Mouse (Mus musculus): Measurements from ENCODE around the gene Atf5.

DNA sequence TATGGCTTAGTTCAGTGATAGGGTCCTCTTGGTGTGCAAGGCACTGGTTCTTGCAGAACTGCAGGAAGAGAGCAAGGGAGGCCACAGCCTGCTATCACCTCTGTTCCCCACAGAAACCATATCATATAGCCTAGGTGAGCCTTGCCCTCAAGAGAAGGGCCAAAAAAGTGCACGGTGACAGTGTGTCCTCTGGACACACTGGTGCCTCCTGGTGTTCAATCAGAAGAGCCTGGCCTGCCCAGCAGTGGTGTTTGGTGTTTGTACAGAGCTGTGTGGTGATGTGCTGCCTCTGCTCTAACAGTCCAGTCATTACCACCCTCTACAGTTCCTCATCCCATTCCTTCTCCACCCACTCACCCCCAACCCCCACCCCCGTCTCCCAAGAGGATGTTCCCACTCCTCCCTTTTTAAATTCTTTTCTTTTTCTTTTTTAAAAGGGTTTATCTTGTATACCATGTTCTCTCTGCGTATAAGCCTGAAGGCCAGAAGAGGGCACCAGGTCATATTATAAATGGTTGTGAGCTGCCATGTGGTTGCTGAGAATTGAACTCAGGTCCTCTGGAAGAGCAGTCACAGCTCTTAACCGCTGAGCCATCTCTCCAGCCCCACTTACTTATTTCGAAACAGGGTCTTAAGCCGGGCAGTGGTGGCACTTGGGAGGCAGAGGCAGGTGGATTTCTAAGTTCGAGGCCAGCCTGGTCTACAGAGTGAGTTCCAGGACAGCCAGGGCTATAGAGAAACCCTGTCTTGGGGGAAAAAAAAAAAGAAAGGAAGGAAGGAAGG, 5.4 kb upstream of the Atf5 start:
- TF ChIP-seq CTCF (IDR thresholded peaks at IDR 0.05; ENCODE audit: insufficient read depth, low read length) (peak; percentile 21; the same call in 1 of the 2 replicates), POLR2A (IDR thresholded peaks at IDR 0.05; ENCODE audit: borderline replicate concordance, extremely low read depth, low read depth, low read length) (no peak)
